Mouse (Mus musculus) Patski (cell line): Measurements from ENCODE around the gene Ank3. TPM values are rescaled to one million over a fixed set of nuclear protein-coding genes. Genes with fewer than 3 reads are reported as not detected.
A peak's percentile ranks its signal among the peaks of the same experiment; 100 is the strongest.
"Not testable (repeated sequence)": the region's sequence is repeated elsewhere in the genome, so short reads cannot be mapped to it uniquely, and the experiment has no call there.

Experiments
- ATAC-seq: fragments of 100-300 bp; one replicate; pipeline ENCODE4 v1.8.0; 2021
- CTCF ChIA-PET: fragments of 350-600 bp; sonication (Branson Sonifier 250); formaldehyde crosslinking; loops from one replicate; lab custom pipeline; 2022; ENCODE audit warnings: inconsistent platforms; lab: Charles Lee
- POLR2A ChIA-PET: fragments of 350-600 bp; sonication (Branson Sonifier 250); formaldehyde crosslinking; loops from one replicate; lab custom pipeline; 2022; ENCODE audit warnings: antibody characterized with exemption, inconsistent platforms; lab: Charles Lee
- DNase-seq: peaks from one replicate; pipeline ENCODE4 v3.0.0-alpha.2; 2011; ENCODE audit warnings: low read depth, low spot score
- H3K27me3 ChIP-seq: fragments of 371-371 bp; one replicate; pipeline ENCODE4 v1.5.1; 2021
- CTCF ChIP-seq: fragments of 100-300 bp; IDR thresholded peaks from one replicate; pipeline ENCODE4 v1.5.1; 2021
- in situ Hi-C: fragments of 300-500 bp; cut with MboI; formaldehyde crosslinking; loops from 3 replicates; pipeline ENCODE4 v1.11.1; 2018; ENCODE audit warnings: low pct_unique_long_range_greater_than_20kb, mixed read lengths
- polyA plus RNA-seq: library from polyadenylated mRNA; unstranded; gene quantifications from one replicate; pipeline ENCODE4 v1.2.3, GENCODE M21; 2021

Ank3 gene
- 83.2 TPM for polyA plus RNA-seq

DNA sequence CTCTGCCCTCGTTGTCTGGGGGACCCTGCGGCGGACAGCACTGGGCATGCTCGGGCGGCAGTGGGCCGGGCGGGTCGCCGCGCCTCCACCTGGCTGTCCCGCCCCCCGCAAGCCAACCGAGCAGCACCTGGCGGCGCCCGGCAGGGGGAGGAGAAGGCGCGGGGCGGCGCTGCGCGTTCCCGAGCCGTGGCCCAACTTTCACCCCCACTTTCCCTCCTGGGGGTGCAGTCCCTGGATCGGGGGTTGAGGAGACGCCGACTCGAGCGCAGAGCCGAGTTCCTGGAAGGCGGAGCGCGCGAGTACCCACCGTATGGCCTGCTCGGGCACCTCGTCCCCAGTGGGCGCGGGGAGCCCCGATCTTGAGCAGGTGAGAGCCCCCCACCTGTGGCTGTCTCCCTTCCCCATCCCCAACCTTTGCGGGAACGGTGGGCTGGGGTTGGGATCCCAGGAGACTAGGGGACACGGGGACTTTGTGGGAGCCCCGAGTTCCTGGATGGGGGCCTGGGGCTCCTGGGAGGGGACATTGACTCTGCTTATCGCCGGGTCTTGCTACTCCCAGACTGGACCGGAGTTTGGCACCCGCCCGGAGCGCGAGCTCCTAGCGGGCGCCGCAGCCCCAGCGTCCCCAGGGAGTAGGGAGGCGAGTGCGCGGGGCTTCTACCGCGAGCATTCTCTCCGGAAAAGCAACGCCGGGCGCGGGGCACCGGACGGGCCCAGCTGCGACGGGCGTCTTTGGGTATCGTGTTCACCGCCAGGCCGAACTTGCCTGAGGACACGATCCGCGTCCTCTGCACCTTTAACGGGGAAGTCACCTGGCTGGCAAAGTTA lies at the start of gene Ank3:
Ank3 (plus strand) TSS at position 11 of the 828 bp plus-strand sequence.
- no peak for TF ChIP-seq CTCF
- H3K27me3 ChIP-seq: peaks cover 23% of the 10 kb centered on the region
- in situ Hi-C loops: no loop called here
- no peak for DNase-seq
- POLR2A ChIA-PET: no interaction called here
- CTCF ChIA-PET: no interaction called here
- peak; percentile 53 for ATAC-seq

- no peaks in the 10 kb centered on the region for H3K27me3 ChIP-seq
- DNase-seq (no peak), ATAC-seq (no peak)
- ChIA-PET CTCF (no interaction called here), POLR2A (interaction anchor here (1.5 kb wide), 1 partner anchor 98 kb away, joined by 3 read pairs; no protein-coding TSS in a partner anchor)
- in situ Hi-C loops: no loop called here
- no peak for TF ChIP-seq CTCF
These were observed 47.3 kb upstream of the Ank3 start for GRCm38 (mm10) chr10:69351071-69351841.

DNA sequence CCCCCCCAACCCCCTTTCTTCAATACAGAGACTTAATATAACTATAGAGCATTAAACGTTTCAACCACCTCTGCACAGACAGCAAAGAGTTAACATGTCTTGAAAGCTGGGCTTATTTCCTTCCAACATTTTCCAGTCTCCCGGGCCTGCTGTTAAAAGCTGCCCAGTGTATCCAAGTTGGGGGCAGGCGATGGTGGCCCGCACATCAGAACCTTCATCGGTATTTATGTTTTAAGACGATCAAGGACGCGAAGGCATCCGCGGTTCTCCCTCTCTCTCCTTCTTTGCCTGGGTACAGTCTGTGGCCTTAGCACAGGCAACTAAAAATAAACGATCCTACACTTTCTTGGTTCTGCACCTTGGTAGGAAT lies 46.7 kb upstream of the Ank3 start:
- DNase-seq: no peak
- ChIA-PET POLR2A (interaction anchor here (0.7 to 1.5 kb wide), 2 partner anchors 81 to 99 kb away, joined by 3 read pairs; no protein-coding TSS in a partner anchor), CTCF (interaction anchor here (1.2 kb wide), 1 partner anchor 22 kb away, joined by 3 read pairs; no protein-coding TSS in a partner anchor)
- no peaks in the 10 kb centered on the region for H3K27me3 ChIP-seq
- no peak for ATAC-seq
- no peak for TF ChIP-seq CTCF
- in situ Hi-C loops: no loop called here

DNA sequence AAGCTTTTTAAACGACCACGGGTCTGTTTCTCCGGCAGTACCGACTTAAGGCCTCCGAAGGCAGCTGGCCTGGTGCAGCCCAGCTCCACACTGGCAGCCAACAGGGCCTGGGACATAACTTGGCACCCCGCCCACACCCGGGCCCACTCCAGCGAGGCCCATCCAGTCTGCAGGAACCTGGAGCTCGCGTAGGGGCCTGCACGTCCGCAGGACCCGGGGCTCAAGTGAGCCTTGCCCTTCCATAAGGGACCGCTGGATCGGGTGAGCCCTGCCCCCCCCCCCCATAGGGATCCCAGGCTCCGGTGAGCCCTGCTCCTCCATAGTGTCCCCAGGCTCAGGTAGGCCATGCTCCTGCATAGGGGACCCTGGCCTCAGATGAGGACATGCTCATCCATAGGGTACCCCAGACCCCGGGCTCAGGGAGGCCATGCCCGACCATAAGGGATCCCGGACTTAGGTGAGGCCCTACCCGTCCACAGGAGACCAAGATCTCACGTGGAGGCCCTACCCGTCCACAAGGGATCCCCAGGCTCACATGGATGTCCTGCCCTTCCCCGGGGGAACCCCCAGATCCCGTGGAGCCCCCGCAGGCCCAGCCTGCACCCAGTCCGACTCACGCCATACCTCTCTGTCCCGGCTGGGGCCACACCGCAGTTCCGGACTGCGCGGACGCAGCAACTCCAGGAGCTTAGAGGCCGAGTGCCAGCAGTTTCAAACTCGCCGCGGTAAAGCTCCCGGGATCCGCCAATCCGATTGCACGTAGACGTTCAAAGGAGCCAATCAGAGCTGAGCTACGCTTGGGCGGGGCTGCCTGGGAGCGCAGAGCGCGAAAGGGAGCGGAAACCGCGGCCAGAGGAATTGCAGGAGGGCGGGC lies 46.1 kb upstream of the Ank3 start, which contains the start of gene Cdk1:
Cdk1 (minus strand) TSS at position 727 of the 874 bp plus-strand sequence.
- no peak for TF ChIP-seq CTCF
- peak; percentile 82 for ATAC-seq
- ChIA-PET CTCF (interaction anchor here (0.6 to 1.2 kb wide), 2 partner anchors 14 to 21 kb away, joined by 3 read pairs; no protein-coding TSS in a partner anchor), POLR2A (interaction anchor here (0.7 to 1.5 kb wide), 2 partner anchors 82 to 99 kb away, joined by 3 read pairs; no protein-coding TSS in a partner anchor)
- peak; percentile 90 for DNase-seq
- H3K27me3 ChIP-seq: no peaks in the 10 kb centered on the region
- in situ Hi-C loops: no loop called here

- ATAC-seq, in situ Hi-C loops, DNase-seq, H3K27me3 ChIP-seq: not testable (repeated sequence)
- CTCF ChIA-PET: interaction anchor here (0.6 to 1.2 kb wide), 2 partner anchors 13 to 21 kb away, joined by 3 read pairs; no protein-coding TSS in a partner anchor
- POLR2A ChIA-PET: interaction anchor here (0.7 kb wide), 1 partner anchor 1190 kb away, joined by 4 read pairs; no protein-coding TSS in a partner anchor
These were observed 45.5 kb upstream of the Ank3 start for GRCm38 (mm10) chr10:69353086-69353479.

GRCm38 (mm10) chr10:69359666-69360065 lies 38.9 kb upstream of the Ank3 start:
- DNase-seq (no peak), ATAC-seq (no peak)
- H3K27me3 ChIP-seq: no peaks in the 10 kb centered on the region
- in situ Hi-C loops: no loop called here
- CTCF ChIA-PET: no interaction called here
- POLR2A ChIA-PET: no interaction called here
- no peak for TF ChIP-seq CTCF

GRCm38 (mm10) chr10:69366208-69366607 lies 32.4 kb upstream of the Ank3 start:
- H3K27me3 ChIP-seq: peaks cover 4% of the 10 kb centered on the region
- POLR2A ChIA-PET: no interaction called here
- no peak for DNase-seq
- no peak for TF ChIP-seq CTCF
- CTCF ChIA-PET: interaction anchor here (0.7 kb wide), 1 partner anchor 13 kb away, joined by 3 read pairs; the partner anchor contains the start of gene Cdk1
- in situ Hi-C loops: no loop called here
- ATAC-seq: no peak

- ATAC-seq: no peak
- H3K27me3 ChIP-seq: peaks cover 4% of the 10 kb centered on the region
- DNase-seq: no peak
- POLR2A ChIA-PET: no interaction called here
- CTCF ChIA-PET: no interaction called here
- in situ Hi-C loops: no loop called here
- TF ChIP-seq CTCF: peak; percentile 33
These were observed 31.6 kb upstream of the Ank3 start for GRCm38 (mm10) chr10:69366877-69367387.

DNA sequence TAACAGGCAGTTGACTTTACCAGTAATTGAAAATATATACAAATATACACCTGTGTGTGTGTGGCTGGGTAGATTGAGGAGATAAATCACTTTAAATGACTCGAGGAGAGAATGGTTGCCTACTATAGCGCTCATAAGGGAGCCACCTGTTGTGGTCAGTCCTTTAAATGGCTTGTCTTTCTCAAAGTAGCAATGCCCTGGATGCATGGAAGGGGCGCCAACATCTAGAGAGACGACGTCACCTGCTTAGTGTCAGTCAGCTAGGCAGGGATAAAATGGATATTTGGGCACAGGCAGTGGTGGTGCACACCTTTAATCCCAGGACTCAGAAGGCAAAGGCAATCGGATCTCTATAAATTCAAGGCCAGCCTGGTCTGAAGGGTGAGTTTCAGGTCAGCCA lies 29.3 kb upstream of the Ank3 start:
- no peak for DNase-seq
- no peak for ATAC-seq
- peaks cover 4% of the 10 kb centered on the region for H3K27me3 ChIP-seq
- ChIA-PET POLR2A (interaction anchor here (0.7 kb wide), 1 partner anchor 932 kb away, joined by 3 read pairs; no protein-coding TSS in a partner anchor), CTCF (no interaction called here)
- in situ Hi-C loops: no loop called here
- no peak for TF ChIP-seq CTCF
